Mouse (Mus musculus): Measurements from ENCODE around the gene Acox3.

The Acox3 gene

GRCm38 (mm10) chr5:35611170-35611569 lies 28.3 kb downstream of the Acox3 start:
- DNase-seq (ENCODE audit: low read depth) = no peak

GRCm38 (mm10) chr5:35611900-35612299 lies 29.1 kb downstream of the Acox3 start:
- DNase-seq (ENCODE audit: low read depth) = no peak

- no peak for DNase-seq (ENCODE audit: low read depth)
Measured at GRCm38 (mm10) chr5:35612722-35613121, 29.9 kb downstream of the Acox3 start.

GRCm38 (mm10) chr5:35616943-35617342 lies 34.1 kb downstream of the Acox3 start:
- no peak for DNase-seq (ENCODE audit: low read depth)

GRCm38 (mm10) chr5:35621114-35621513 lies 38.3 kb downstream of the Acox3 start:
- DNase-seq (ENCODE audit: low read depth) = no peak

- DNase-seq (ENCODE audit: low read depth) = no peak
Measured at GRCm38 (mm10) chr5:35623831-35624230, 41.0 kb downstream of the Acox3 start.

- peak; percentile 82 for DNase-seq (ENCODE audit: low read depth)
Measured at GRCm38 (mm10) chr5:35624751-35625239, 42.0 kb downstream of the Acox3 start.

GRCm38 (mm10) chr5:35626408-35626807 lies 43.6 kb downstream of the Acox3 start:
- DNase-seq (ENCODE audit: low read depth) = peak; percentile 27

GRCm38 (mm10) chr5:35627307-35627840 lies 44.5 kb downstream of the Acox3 start:
- no peak for DNase-seq (ENCODE audit: low read depth)

GRCm38 (mm10) chr5:35628685-35629084 lies 45.8 kb downstream of the Acox3 start:
- DNase-seq (ENCODE audit: low read depth) = no peak

- peak; percentile 24 for DNase-seq (ENCODE audit: low read depth)
Measured at GRCm38 (mm10) chr5:35629333-35629732, 46.5 kb downstream of the Acox3 start.

- no peak for DNase-seq (ENCODE audit: low read depth)
Measured at GRCm38 (mm10) chr5:35630706-35631105, 47.9 kb downstream of the Acox3 start.

GRCm38 (mm10) chr5:35631224-35631623 lies 48.4 kb downstream of the Acox3 start:
- DNase-seq (ENCODE audit: low read depth) = no peak

GRCm38 (mm10) chr5:35631755-35632154 lies 48.9 kb downstream of the Acox3 start:
- DNase-seq (ENCODE audit: low read depth) = no peak

- no peak for DNase-seq (ENCODE audit: low read depth)
Measured at GRCm38 (mm10) chr5:35632841-35633240, 50.0 kb downstream of the Acox3 start.

GRCm38 (mm10) chr5:35636016-35636415 lies 53.2 kb downstream of the Acox3 start:
- DNase-seq (ENCODE audit: low read depth) = no peak

- DNase-seq (ENCODE audit: low read depth) = no peak
Measured at GRCm38 (mm10) chr5:35641961-35642584, 59.2 kb downstream of the Acox3 start.

- DNase-seq (ENCODE audit: low read depth) = no peak
Measured at GRCm38 (mm10) chr5:35643401-35644048, 60.7 kb downstream of the Acox3 start.

GRCm38 (mm10) chr5:35644082-35644481 lies 61.2 kb downstream of the Acox3 start:
- DNase-seq (ENCODE audit: low read depth) = no peak

- no peak for DNase-seq (ENCODE audit: low read depth)
Measured at GRCm38 (mm10) chr5:35645938-35646493, 63.2 kb downstream of the Acox3 start.

GRCm38 (mm10) chr5:35646927-35647326 lies 64.1 kb downstream of the Acox3 start:
- DNase-seq (ENCODE audit: low read depth) = no peak

GRCm38 (mm10) chr5:35647562-35647961 lies 64.7 kb downstream of the Acox3 start:
- no peak for DNase-seq (ENCODE audit: low read depth)

GRCm38 (mm10) chr5:35648230-35648629 lies 65.4 kb downstream of the Acox3 start:
- DNase-seq (ENCODE audit: low read depth) = no peak
